Mouse (Mus musculus) monocyte, adult 5-6 weeks (primary cell): ENCODE measurements at regions not wholly inside any gene's neighbourhood (a gene's known extent, or its start where the extent isn't known, plus 50 kb on each side); places are given as distances from the start of the nearest gene placed in this dataset.
A peak's percentile ranks its signal among the peaks of the same experiment; 100 is the strongest.

Experiments used
- ATAC-seq: fragments of 153-309, 156-312 bp; replicated peaks from 2 replicates; pipeline ENCODE4 v1.8.0; 2017; ENCODE audit warnings: mild to moderate bottlenecking; ENCODE audit not compliant: low TSS enrichment, insufficient number of reproducible peaks, severe bottlenecking, poor library complexity, low FRiP score

GRCm38 (mm10) chr12:73830122-73830521 is 71.1 kb upstream of the Hif1a start:
- ATAC-seq, result no peak

- ATAC-seq, result no peak
These were observed 70.5 kb upstream of the Hif1a start for GRCm38 (mm10) chr12:73830551-73831203.

- no peak for ATAC-seq
These were observed 70.0 kb upstream of the Hif1a start for GRCm38 (mm10) chr12:73831204-73831595.

- no peak for ATAC-seq
These were observed 69.4 kb upstream of the Hif1a start for GRCm38 (mm10) chr12:73831637-73832385.

- ATAC-seq, result no peak
These were observed 68.4 kb upstream of the Hif1a start for GRCm38 (mm10) chr12:73832789-73833188.

- ATAC-seq, result no peak
These were observed 65.0 kb upstream of the Hif1a start for GRCm38 (mm10) chr12:73836132-73836531.

- no peak for ATAC-seq
These were observed 64.1 kb upstream of the Hif1a start for GRCm38 (mm10) chr12:73837036-73837435.

GRCm38 (mm10) chr12:73837921-73838320 is 63.3 kb upstream of the Hif1a start:
- ATAC-seq, result no peak

- ATAC-seq, result no peak
These were observed 62.8 kb upstream of the Hif1a start for GRCm38 (mm10) chr12:73838330-73838729.

GRCm38 (mm10) chr12:73842000-73842675 is 59.0 kb upstream of the Hif1a start:
- ATAC-seq, result 0 out of 2 replicates have a peak, but pooled peaks have one; percentile 22

- ATAC-seq, result no peak
These were observed 56.4 kb upstream of the Hif1a start for GRCm38 (mm10) chr12:73844782-73845181.

GRCm38 (mm10) chr12:73846672-73847071 is 54.5 kb upstream of the Hif1a start:
- no peak for ATAC-seq

GRCm38 (mm10) chr12:73847336-73847735 is 53.8 kb upstream of the Hif1a start:
- ATAC-seq, result no peak

GRCm38 (mm10) chr12:73850831-73851230 is 50.3 kb upstream of the Hif1a start:
- ATAC-seq, result no peak
